Mouse (Mus musculus) hindbrain, embryonic 15.5 days (tissue): ENCODE measurements around the gene Slc6a17. TPM values are rescaled to one million over a fixed set of nuclear protein-coding genes. Genes with fewer than 3 reads are reported as not detected.
A peak's percentile ranks its signal among the peaks of the same experiment; 100 is the strongest.

Source experiments
- ATAC-seq: fragments of 200-750 bp; cut with Nextera tagmentation; 2 replicates; pipeline ENCODE4 v1.8.0; 2017; ENCODE audit warnings: low read depth, moderate number of reproducible peaks, moderate TSS enrichment; ENCODE audit not compliant: low FRiP score
- H3K27ac ChIP-seq: fragments of 300-500 bp; sonication (generic); replicated peaks from 2 replicates; pipeline ENCODE4 v1.5.1; 2015; ENCODE audit warnings: mild to moderate bottlenecking, inconsistent platforms
- H3K27me3 ChIP-seq: fragments of 300-500 bp; sonication (generic); 2 replicates; pipeline ENCODE4 v1.6.1; 2015; ENCODE audit warnings: control low read depth, inconsistent platforms
- H3K36me3 ChIP-seq: fragments of 300-500 bp; sonication (generic); 2 replicates; pipeline ENCODE4 v1.6.1; 2015; ENCODE audit warnings: control low read depth, inconsistent platforms
- H3K4me1 ChIP-seq: fragments of 300-500 bp; sonication (generic); replicated peaks from 2 replicates; pipeline ENCODE4 v1.6.1; 2015; ENCODE audit warnings: control low read depth, inconsistent platforms
- H3K4me2 ChIP-seq: fragments of 300-500 bp; sonication (generic); 2 replicates; pipeline ENCODE4 v1.6.1; 2015; ENCODE audit warnings: moderate library complexity, mild to moderate bottlenecking, inconsistent platforms
- H3K4me3 ChIP-seq: fragments of 300-500 bp; sonication (generic); 2 replicates; pipeline ENCODE4 v1.5.1; 2015; ENCODE audit warnings: mild to moderate bottlenecking, inconsistent platforms
- H3K9ac ChIP-seq: fragments of 300-500 bp; sonication (generic); 2 replicates; pipeline ENCODE4 v1.6.1; 2015; ENCODE audit warnings: inconsistent platforms
- H3K9me3 ChIP-seq: fragments of 300-500 bp; sonication (generic); 2 replicates; pipeline ENCODE4 v1.6.1; 2016; ENCODE audit warnings: control low read depth, inconsistent platforms
- WGBS: fragments of 180-500 bp; shearing (Covaris S2); methylation state at CpG from one replicate; pipeline ENCODE4 v1.1.7; 2015; 5-methylcytosine and 5-hydroxymethylcytosine counted together
- polyA plus RNA-seq: library from polyadenylated mRNA; unstranded; fragments of >200 nt; fragmentation: Nextera tagmentation; extraction: Ambion mirVana; gene quantifications from 2 replicates; pipeline ENCODE4 v1.2.1, GENCODE M21; 2015

The Slc6a17 gene
- 16.4 and 19.7 TPM in 2 replicates for polyA plus RNA-seq

DNA sequence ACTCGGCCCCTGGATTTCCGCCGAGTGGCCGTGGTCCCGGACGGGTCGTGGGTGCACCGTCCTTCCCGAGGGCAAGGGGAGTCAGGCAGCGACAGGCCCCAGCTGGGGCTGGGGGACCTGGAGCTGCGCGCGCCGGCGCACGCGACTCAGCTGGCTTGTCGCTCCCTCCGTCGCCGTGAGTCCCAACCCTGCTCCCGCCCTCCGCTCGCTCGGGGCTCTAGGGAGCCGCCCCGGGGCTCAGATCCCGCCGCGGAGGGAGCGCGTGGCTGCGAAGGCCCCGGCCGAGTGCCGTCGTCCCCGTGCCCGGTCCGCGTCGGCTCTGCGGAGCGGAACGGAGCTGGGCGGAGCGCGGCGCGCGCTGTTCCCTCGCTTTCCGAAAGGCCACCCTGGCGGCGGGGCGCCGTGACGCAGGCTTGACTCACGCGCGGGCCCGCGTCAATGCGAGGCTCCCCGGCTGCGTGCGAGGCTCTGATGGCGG, at the start of gene Slc6a17:
Slc6a17 (minus strand) TSS at position 388 of the 478 bp plus-strand sequence.
- under 1% methylated on average over 63 of the region's 68 CpGs for whole genome bisulfite sequencing

DNA sequence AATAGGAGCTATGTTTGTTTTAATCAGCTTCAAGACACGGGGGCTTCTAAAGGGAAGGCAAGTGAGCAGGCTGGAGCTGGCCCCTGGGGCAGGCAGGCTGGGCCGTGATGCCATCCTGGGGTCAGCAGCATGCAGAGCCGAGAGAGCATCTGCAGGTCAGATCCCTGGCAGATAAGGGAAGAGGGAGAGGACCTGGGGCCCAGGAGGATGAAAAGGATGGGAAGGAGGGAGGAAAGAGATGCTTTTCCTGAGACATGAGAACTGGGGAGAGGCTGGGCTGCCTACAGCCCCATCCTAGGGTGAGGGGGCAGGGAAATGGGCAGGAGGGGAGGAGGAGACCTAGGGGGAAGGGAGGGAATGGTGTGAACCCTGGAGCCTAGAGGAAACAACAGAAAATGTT, 47.5 kb upstream of the Slc6a17 start:
- Histone ChIP-seq H3K9ac (no peak overlapping the region), H3K4me3 (no peak overlapping the region), H3K27me3 (no peaks in the 10 kb centered on the region), H3K4me1 (no peaks in the 10 kb centered on the region), H3K27ac (no peak overlapping the region), H3K36me3 (no peaks in the 10 kb centered on the region), H3K4me2 (no peak overlapping the region), H3K9me3 (no peaks in the 10 kb centered on the region)
- 46% methylated on average over 3 of the region's 3 CpGs for WGBS
- ATAC-seq: no peak

More for the DNA sequence above, at the start of gene Slc6a17:
- Histone ChIP-seq H3K4me3 (peak within 1 kb of the TSS; percentile 61), H3K36me3 (no peaks in the 10 kb centered on the region), H3K4me1 (peaks cover 30% of the 10 kb centered on the region), H3K27me3 (peaks cover 23% of the 10 kb centered on the region), H3K27ac (peak within 1 kb of the TSS; percentile 80), H3K9ac (peak within 1 kb of the TSS; percentile 56), H3K4me2 (peak within 1 kb of the TSS; percentile 86), H3K9me3 (no peaks in the 10 kb centered on the region)
- ATAC-seq: peak; percentile 85

DNA sequence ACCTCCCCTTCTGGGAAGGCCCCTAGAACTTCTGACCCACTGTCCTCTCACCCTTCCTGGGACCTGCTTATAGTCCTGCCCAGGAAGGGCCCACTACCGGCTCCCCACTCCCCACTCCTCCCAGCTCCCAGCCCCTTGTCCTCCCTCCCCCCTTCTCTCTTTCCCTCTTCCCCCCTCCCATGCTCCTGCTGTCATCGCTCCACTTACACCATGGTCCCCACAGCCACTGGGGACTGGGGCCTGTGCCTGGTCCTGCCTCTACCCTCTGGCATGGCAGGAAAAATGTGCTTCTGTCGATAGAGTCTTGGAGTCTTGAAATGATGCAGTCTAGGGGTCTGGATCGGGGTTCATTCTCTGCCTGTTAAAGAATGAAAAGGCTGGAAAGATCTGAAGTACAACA, 46.1 kb upstream of the Slc6a17 start:
- 40% methylated on average over 4 of the region's 4 CpGs for WGBS
- Histone ChIP-seq H3K36me3 (no peaks in the 10 kb centered on the region), H3K27ac (no peak overlapping the region), H3K27me3 (no peaks in the 10 kb centered on the region), H3K9me3 (no peaks in the 10 kb centered on the region), H3K9ac (no peak overlapping the region), H3K4me1 (no peaks in the 10 kb centered on the region), H3K4me3 (no peak overlapping the region), H3K4me2 (no peak overlapping the region)
- no peak for ATAC-seq

DNA sequence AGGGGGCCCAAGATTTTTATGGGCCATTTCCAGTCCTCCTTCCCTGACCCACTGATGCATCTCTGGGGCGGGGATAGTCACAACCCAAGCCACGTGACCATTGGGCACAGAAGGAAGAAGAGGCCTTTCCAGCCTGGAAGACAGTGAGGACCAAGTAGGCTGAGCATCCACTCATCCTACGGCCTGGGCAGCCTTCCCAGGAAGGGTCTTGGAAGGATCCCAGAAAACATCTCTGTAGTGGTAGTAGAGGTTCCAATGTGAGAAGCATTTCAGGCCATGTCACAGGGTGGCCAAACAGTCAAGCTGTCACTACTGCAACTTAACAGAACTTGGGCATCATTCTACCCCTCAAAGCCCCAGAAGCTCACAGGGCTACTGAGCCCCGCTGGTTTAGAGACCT, 44.8 kb upstream of the Slc6a17 start:
- WGBS: 77% methylated on average over 4 of the region's 4 CpGs
- no peaks in the 10 kb centered on the region for H3K4me1 ChIP-seq
- no peak overlapping the region for H3K4me2 ChIP-seq
- no peak overlapping the region for H3K9ac ChIP-seq
- H3K36me3 ChIP-seq: no peaks in the 10 kb centered on the region
- H3K27ac ChIP-seq: no peak overlapping the region
- ATAC-seq: no peak
- no peak overlapping the region for H3K4me3 ChIP-seq
- no peaks in the 10 kb centered on the region for H3K27me3 ChIP-seq
- no peaks in the 10 kb centered on the region for H3K9me3 ChIP-seq

DNA sequence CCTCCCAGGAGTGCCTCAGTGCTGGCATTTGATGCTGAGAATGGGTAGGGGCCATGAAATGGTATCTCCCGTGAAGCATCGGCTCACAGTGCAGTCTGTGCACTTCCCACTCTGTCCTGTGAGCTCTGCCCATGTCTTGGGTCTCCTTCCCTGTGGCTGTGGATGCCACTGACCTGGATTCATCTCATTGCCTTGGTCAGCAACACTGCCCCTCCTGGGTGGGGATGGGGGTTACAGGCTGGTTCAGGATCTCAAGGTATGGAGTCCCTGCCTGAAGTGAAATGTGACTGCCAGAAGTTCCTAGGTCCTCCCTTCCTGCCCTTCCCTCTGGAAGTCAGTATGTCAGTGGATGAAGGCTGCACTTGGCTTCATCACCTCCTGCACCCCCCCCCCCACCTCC, 44.3 kb upstream of the Slc6a17 start:
- no peak for ATAC-seq
- no peak overlapping the region for H3K9ac ChIP-seq
- H3K4me1 ChIP-seq: no peaks in the 10 kb centered on the region
- H3K27ac ChIP-seq: no peak overlapping the region
- no peak overlapping the region for H3K4me2 ChIP-seq
- H3K27me3 ChIP-seq: no peaks in the 10 kb centered on the region
- no peak overlapping the region for H3K4me3 ChIP-seq
- H3K9me3 ChIP-seq: no peaks in the 10 kb centered on the region
- WGBS: 78% methylated on average over 2 of the region's 2 CpGs
- H3K36me3 ChIP-seq: no peaks in the 10 kb centered on the region

DNA sequence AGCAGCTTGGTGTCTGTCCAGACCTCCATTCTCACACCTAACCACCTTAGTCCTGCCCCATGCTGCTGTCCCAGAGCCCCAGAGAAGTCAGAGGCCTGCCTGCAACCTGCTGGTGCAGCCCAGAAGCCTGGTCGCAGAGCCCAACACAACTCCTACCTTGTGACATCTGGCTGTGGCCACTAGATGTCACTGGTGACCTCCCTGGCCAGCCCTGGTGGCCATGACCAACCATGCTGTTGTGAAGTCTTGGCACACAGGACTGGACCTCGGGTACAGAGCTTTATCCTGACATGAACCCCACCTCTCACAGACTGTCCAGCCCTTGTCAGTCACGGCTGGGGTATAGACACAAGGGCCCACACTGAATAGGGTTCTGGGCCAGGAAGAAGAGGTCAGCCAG, 41.4 kb upstream of the Slc6a17 start:
- H3K9me3 ChIP-seq: no peaks in the 10 kb centered on the region
- H3K9ac ChIP-seq: no peak overlapping the region
- no peak overlapping the region for H3K4me3 ChIP-seq
- peak; percentile 68 for ATAC-seq
- H3K4me2 ChIP-seq: no peak overlapping the region
- no peaks in the 10 kb centered on the region for H3K36me3 ChIP-seq
- no peaks in the 10 kb centered on the region for H3K27me3 ChIP-seq
- 0 out of 2 replicates have a peak, but pooled peaks cover 4% of the 10 kb centered on the region for H3K4me1 ChIP-seq
- H3K27ac ChIP-seq: no peak overlapping the region
- WGBS: 8% methylated on average over 3 of the region's 3 CpGs

DNA sequence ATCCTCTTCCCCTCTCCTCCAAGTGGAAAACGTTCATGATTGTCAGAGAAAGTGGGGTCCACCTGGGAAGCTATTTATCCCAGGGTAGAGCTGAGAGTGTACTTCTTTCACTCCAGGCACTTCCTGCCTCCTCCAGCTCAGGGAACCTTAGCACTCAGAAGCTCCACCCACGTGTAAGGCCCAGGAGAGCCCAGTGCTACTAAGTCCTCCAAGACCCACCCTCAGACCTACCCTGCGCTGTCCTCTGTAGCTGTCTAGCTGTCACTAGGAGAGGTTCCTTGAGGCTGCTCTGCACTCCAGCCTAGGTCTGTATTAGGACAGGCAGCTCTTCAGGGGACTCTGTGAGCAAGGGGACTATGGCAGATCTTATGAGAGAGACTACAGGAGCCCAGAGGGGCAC, 40.9 kb upstream of the Slc6a17 start:
- H3K27me3 ChIP-seq: no peaks in the 10 kb centered on the region
- no peak for ATAC-seq

DNA sequence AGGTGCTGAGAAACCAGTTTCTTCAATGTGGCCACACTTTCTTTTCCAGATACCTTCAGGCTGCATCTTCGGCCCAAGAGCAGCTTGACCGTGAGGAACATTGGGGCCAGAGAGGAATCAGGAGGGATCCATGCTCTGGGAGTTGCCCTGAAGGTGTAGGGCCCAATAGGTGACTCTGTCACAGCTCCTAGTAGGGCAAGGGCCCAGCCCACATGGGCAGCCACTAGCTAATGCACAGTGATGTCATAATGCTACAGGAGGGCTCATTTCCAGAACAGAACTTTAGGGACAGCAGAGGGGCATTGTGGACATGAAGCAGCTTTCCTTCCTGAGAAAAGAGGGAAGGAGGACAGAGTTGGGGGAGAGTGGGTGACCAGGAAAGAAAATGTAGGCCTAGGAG, 37.0 kb upstream of the Slc6a17 start, which contains the start of gene Ubl4b:
Ubl4b (minus strand) TSS at position 232 of the 400 bp plus-strand sequence.
- H3K9me3 ChIP-seq: no peaks in the 10 kb centered on the region
- no peaks in the 10 kb centered on the region for H3K27me3 ChIP-seq
- H3K4me1 ChIP-seq: peaks cover 11% of the 10 kb centered on the region; the same call in 1 of the 2 replicates
- no peak for ATAC-seq
- H3K36me3 ChIP-seq: no peaks in the 10 kb centered on the region
- 96% methylated on average over 2 of the region's 2 CpGs for WGBS
- no peak within 1 kb of the TSS for H3K4me3 ChIP-seq
- H3K9ac ChIP-seq: no peak within 1 kb of the TSS
- no peak within 1 kb of the TSS for H3K27ac ChIP-seq
- H3K4me2 ChIP-seq: no peak within 1 kb of the TSS

More for the DNA sequence above, 40.9 kb upstream of the Slc6a17 start:
- Histone ChIP-seq H3K9ac (no peak overlapping the region), H3K4me3 (no peak overlapping the region), H3K9me3 (no peaks in the 10 kb centered on the region), H3K27ac (no peak overlapping the region), H3K4me1 (0 out of 2 replicates have a peak, but pooled peaks cover 4% of the 10 kb centered on the region), H3K4me2 (no peak overlapping the region), H3K36me3 (no peaks in the 10 kb centered on the region)
- WGBS: 37% methylated on average over 3 of the region's 3 CpGs

DNA sequence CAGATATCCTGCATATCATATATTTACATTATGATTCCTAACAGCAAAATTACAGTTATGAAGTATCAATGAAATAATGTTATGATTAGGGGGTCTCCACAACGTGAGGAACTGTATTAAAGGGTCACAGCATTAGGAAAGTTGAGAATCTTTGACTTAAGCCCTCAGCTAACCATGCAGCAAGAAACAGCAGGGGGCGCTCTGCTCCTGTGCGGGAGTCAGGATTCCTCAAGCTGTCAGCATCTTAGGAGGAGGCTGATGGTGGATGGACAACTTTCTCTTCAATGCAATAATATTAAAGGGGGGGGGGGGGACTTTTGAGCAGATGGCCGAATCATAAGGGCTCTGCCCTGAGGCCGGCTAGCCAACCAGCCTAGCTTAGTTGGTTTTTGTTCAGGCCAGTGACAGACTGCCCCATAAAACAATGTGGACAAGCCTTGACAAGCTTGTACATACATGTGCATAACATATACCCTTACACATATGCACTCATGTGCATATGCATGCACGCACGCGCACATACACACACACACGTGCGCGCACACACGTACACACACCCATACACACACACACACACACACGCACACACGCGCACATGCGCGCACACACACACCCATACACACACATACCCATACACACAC, 32.7 kb upstream of the Slc6a17 start:
- WGBS: 73% methylated on average over 17 of the region's 17 CpGs
- Histone ChIP-seq H3K9me3 (no peaks in the 10 kb centered on the region), H3K27ac (no peak overlapping the region), H3K36me3 (no peaks in the 10 kb centered on the region), H3K4me2 (no peak overlapping the region), H3K9ac (no peak overlapping the region), H3K4me1 (peaks cover 22% of the 10 kb centered on the region), H3K4me3 (no peak overlapping the region), H3K27me3 (no peaks in the 10 kb centered on the region)
- ATAC-seq: no peak; the same call in 1 of the 2 replicates

DNA sequence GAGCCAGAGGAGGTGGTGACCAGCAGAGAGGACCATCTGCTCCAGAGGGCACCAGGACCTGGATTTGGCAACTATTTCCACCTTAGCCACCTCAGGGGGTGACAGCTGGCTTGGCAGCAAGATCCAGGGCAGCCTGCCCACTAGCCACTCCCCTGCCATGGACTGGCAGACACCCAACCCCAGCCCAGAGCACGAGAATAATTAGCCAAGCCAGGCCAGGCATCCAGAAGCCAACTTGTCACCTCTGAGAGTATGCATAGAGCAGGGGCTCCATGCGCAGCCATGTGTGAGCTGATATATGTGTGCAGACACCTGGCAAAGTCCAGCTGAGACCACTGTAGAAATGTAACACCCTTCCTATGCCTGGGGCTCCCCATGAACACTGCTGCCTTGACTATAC, 29.1 kb upstream of the Slc6a17 start:
- peaks cover 11% of the 10 kb centered on the region; the same call in 1 of the 2 replicates for H3K4me1 ChIP-seq
- no peaks in the 10 kb centered on the region for H3K9me3 ChIP-seq
- WGBS: 44% methylated on average over 2 of the region's 2 CpGs
- no peaks in the 10 kb centered on the region for H3K36me3 ChIP-seq
- H3K9ac ChIP-seq: no peak overlapping the region
- H3K27ac ChIP-seq: 0 out of 2 replicates have a peak overlapping the region, but pooled peaks have one; percentile 5
- H3K27me3 ChIP-seq: no peaks in the 10 kb centered on the region
- H3K4me3 ChIP-seq: no peak overlapping the region
- ATAC-seq: peak; percentile 78
- no peak overlapping the region for H3K4me2 ChIP-seq

DNA sequence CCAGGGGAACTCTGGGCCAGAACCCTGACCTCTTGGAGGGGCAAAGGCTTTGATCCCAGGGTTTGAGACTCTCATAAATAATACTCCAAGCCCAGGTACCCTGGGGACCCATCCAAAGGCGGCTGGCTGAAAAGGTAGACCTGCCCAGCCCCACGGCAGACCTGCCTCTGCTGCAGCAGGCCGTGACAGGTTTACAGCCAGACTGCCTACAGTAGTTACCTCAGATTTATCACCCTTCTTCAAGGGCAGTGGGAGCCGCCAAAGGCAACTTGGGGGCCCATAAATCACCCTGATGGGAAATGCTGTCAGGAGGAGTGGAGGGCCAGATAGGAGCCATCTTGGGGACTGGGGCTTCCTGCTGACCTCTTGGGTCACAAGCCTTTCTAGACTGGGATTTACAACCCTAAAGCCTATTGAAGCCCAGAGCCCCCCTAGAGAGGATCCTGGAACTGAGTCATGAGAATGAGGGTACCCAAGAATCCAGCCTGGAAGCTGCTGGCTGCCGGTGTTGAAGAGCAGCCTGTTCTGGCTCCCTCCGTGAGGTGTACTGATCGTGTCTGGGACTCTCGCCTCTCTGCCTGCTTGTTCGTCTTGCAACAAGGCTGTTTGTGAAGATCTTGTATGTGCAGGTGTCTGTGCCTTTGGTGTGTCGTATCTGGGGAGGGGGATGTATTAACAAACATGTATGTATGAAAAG, 28.0 kb upstream of the Slc6a17 start:
- Histone ChIP-seq H3K27me3 (no peaks in the 10 kb centered on the region), H3K9me3 (no peaks in the 10 kb centered on the region), H3K27ac (no peak overlapping the region), H3K4me1 (peaks cover 11% of the 10 kb centered on the region; the same call in 1 of the 2 replicates), H3K4me2 (no peak overlapping the region), H3K36me3 (no peaks in the 10 kb centered on the region), H3K9ac (no peak overlapping the region), H3K4me3 (no peak overlapping the region)
- ATAC-seq: no peak
- WGBS: 56% methylated on average over 10 of the region's 10 CpGs

DNA sequence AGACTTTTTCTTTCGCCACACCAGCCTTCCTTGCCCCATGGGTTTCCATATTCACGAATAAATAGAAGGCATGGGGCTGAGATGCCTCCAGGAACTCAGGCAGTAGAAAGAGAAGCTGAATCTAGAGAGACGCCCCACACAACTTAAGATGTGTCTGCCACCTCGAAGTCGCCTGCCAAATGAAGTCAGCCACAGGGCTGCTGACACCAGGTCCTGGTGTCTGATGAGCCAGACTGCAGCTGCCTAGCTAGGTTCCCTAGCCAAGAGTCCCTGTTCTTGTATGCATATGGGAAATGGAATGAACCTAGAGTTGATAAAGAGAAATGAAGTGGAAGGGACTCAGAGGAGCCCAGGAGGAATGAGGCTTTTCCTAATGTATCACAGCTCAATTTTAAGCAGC, 27.5 kb upstream of the Slc6a17 start:
- WGBS: 70% methylated on average over 5 of the region's 5 CpGs
- no peak for ATAC-seq
- no peak overlapping the region for H3K27ac ChIP-seq

More for the DNA sequence above, 27.5 kb upstream of the Slc6a17 start:
- Histone ChIP-seq H3K9me3 (no peaks in the 10 kb centered on the region), H3K4me3 (no peak overlapping the region), H3K27me3 (no peaks in the 10 kb centered on the region), H3K4me2 (no peak overlapping the region), H3K4me1 (peaks cover 11% of the 10 kb centered on the region; the same call in 1 of the 2 replicates), H3K36me3 (no peaks in the 10 kb centered on the region), H3K9ac (no peak overlapping the region)
